Mouse (Mus musculus) hindbrain, embryonic 11.5 days (tissue): ENCODE measurements around the gene Fgfr2. TPM values are rescaled to one million over a fixed set of nuclear protein-coding genes. Genes with fewer than 3 reads are reported as not detected.

ENCODE experiments used
- ATAC-seq: fragments of 200-750 bp; cut with Nextera tagmentation; 2 replicates; pipeline ENCODE4 v1.8.0; 2017; ENCODE audit warnings: mild to moderate bottlenecking, moderate TSS enrichment, moderate library complexity; ENCODE audit not compliant: low FRiP score
- DNase-seq: peaks from one replicate; pipeline ENCODE4 v3.0.0-alpha.2; 2015; ENCODE audit warnings: low spot score
- H3K27ac ChIP-seq: fragments of 300-500 bp; sonication (generic); 2 replicates; pipeline ENCODE4 v1.5.1; 2014; ENCODE audit warnings: mild to moderate bottlenecking, low read depth, low read length
- H3K27me3 ChIP-seq: fragments of 300-500 bp; sonication (generic); 2 replicates; pipeline ENCODE4 v1.6.1; 2014; ENCODE audit warnings: mild to moderate bottlenecking, low read length, moderate library complexity, mixed read lengths; ENCODE audit not compliant: control insufficient read depth, insufficient read depth
- H3K36me3 ChIP-seq: fragments of 300-500 bp; sonication (generic); 2 replicates; pipeline ENCODE4 v1.6.1; 2014; ENCODE audit warnings: mild to moderate bottlenecking, low read length, moderate library complexity, mixed read lengths; ENCODE audit not compliant: control insufficient read depth, insufficient read depth
- H3K4me1 ChIP-seq: fragments of 300-500 bp; sonication (generic); replicated peaks from 2 replicates; pipeline ENCODE4 v1.6.1; 2014; ENCODE audit warnings: low read length, mixed read lengths; ENCODE audit not compliant: control insufficient read depth, insufficient read depth
- H3K4me2 ChIP-seq: fragments of 300-500 bp; sonication (generic); replicated peaks from 2 replicates; pipeline ENCODE4 v1.6.1; 2014; ENCODE audit warnings: mild to moderate bottlenecking, low read depth, low read length
- H3K4me3 ChIP-seq: fragments of 300-500 bp; sonication (generic); 2 replicates; pipeline ENCODE4 v1.5.1; 2014; ENCODE audit warnings: low read depth, low read length
- H3K9ac ChIP-seq: fragments of 300-500 bp; sonication (generic); 2 replicates; pipeline ENCODE4 v1.6.1; 2014; ENCODE audit warnings: low read depth, low read length
- H3K9me3 ChIP-seq: fragments of 300-500 bp; sonication (generic); 2 replicates; pipeline ENCODE4 v1.6.1; 2016; ENCODE audit warnings: low read length; ENCODE audit not compliant: control insufficient read depth
- WGBS: fragments of 180-500 bp; shearing (Covaris S2); extraction: QIAGEN DNeasy Blood & Tissue Kit; methylation state at CpG from one replicate; pipeline ENCODE4 v1.1.7; 2014; 5-methylcytosine and 5-hydroxymethylcytosine counted together
- polyA plus RNA-seq: library from polyadenylated mRNA; unstranded; fragments of >200 nt; fragmentation: Nextera tagmentation; extraction: Ambion mirVana; gene quantifications from 2 replicates; pipeline ENCODE4 v1.2.1, GENCODE M21; 2014

The Fgfr2 gene
- polyA plus RNA-seq, 1 experiment from 2014 or later = 71.3 TPM

DNA sequence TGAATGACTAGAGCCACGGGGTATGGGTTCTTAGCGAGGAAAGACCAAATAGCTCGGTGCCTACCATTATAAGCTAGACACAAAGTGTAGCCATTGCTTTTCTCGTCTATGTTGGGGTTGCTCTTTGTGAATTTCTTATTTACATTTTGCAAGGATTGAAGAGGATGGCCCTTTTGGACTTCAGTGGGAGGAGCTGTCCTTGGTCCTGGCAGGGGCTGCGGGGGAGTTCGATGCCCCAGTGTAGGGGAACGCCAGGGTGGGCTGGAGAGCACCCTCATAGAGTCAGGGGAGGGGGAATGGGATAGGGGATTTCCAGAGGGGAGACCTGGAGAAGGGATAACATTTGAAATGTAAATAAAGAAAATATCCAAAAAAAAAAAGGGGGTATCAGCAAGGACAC lies 1063.0 kb downstream of the Fgfr2 start:
- Histone ChIP-seq H3K27me3 (no peaks in the 10 kb centered on the region), H3K4me1 (no peaks in the 10 kb centered on the region), H3K9me3 (no peaks in the 10 kb centered on the region), H3K4me3 (no peak overlapping the region), H3K36me3 (no peaks in the 10 kb centered on the region), H3K27ac (no peak overlapping the region), H3K9ac (no peak overlapping the region), H3K4me2 (no peak overlapping the region)
- WGBS = 84% methylated on average over 7 of the region's 7 CpGs
- ATAC-seq (no peak), DNase-seq (no peak)

DNA sequence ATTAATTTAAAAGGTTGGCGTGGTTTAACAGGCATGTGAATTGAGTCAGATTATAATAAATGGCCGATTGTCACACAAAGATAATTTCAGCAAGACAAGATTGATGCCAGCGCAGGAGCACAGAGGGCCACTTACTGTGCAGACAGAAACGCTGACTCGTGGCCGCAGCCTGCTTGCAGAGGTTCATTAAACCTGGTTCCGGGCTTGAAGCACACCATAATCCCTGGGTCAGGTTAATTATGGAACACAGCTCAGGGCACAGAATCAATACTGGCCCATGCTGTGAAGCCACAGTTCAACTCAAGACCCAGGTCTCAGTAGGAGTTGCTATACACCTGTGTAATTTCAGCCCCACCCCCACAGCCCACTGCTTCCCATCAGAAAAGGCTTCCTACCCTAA lies 1066.6 kb downstream of the Fgfr2 start:
- Histone ChIP-seq H3K9ac (no peak overlapping the region), H3K9me3 (no peaks in the 10 kb centered on the region), H3K4me1 (no peaks in the 10 kb centered on the region), H3K27ac (no peak overlapping the region), H3K36me3 (no peaks in the 10 kb centered on the region), H3K4me3 (no peak overlapping the region), H3K27me3 (no peaks in the 10 kb centered on the region), H3K4me2 (no peak overlapping the region)
- WGBS = 72% methylated on average over 7 of the region's 7 CpGs
- DNase-seq (no peak), ATAC-seq (no peak)

DNA sequence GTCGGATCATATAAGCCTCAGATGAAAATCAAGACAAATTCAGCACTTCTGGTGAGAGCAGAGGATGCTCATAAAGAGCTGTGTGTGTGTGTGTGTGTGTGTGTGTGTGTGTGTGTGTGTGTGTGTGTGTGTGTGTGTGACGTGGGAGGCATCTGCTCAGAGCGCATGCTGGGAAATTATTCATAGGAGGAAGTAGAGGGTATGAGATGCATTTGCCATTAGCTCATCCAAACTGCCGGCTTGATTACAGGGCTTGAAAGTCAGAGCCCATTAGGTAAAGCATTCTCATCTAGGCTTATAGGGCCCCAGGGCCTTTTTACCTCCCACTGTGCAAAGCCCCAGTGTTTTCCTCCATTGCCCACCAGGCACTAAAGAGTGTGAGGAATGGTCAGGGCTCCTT lies 1076.5 kb downstream of the Fgfr2 start:
- ATAC-seq = no peak
- H3K36me3 ChIP-seq = no peaks in the 10 kb centered on the region
- no peak overlapping the region for H3K4me2 ChIP-seq
- H3K27ac ChIP-seq = no peak overlapping the region
- no peak for DNase-seq
- H3K27me3 ChIP-seq = no peaks in the 10 kb centered on the region
- H3K9ac ChIP-seq = no peak overlapping the region
- no peak overlapping the region for H3K4me3 ChIP-seq
- 72% methylated on average over 4 of the region's 4 CpGs for WGBS
- H3K4me1 ChIP-seq = no peaks in the 10 kb centered on the region
- no peaks in the 10 kb centered on the region for H3K9me3 ChIP-seq

DNA sequence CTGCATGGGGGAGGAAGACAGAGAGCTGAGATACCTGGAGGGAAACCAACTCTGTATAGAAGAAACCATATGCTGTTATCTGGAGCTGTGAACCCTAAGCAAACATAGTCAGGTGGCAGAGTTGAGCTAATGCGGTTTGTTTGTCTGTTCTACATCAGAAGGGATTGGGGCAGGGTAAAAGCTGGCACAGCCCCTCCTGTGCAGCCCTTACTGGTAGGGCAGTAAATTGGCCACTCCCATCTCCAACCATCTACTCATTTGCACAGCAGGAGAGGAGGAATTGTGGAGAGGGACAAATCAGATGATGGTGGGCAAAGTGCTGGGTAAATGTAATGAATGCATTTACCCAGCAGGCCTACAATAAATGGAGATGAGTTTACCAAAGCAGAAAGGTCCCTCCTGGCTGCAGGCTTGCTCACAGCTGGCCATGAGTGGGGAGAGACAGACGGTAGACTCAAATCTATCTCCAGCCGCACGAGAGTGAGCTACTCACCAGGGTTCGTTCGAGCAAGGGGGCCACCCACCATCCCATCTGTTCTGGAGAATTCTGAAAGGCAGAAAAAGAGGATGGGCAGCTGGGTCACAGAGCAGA lies 1091.1 kb downstream of the Fgfr2 start:
- Histone ChIP-seq H3K36me3 (no peaks in the 10 kb centered on the region), H3K27me3 (no peaks in the 10 kb centered on the region), H3K4me1 (no peaks in the 10 kb centered on the region), H3K9me3 (no peaks in the 10 kb centered on the region), H3K4me3 (no peak overlapping the region), H3K9ac (no peak overlapping the region), H3K27ac (no peak overlapping the region), H3K4me2 (no peak overlapping the region)
- 55% methylated on average over 6 of the region's 6 CpGs for WGBS
- ATAC-seq (no peak), DNase-seq (no peak)

DNA sequence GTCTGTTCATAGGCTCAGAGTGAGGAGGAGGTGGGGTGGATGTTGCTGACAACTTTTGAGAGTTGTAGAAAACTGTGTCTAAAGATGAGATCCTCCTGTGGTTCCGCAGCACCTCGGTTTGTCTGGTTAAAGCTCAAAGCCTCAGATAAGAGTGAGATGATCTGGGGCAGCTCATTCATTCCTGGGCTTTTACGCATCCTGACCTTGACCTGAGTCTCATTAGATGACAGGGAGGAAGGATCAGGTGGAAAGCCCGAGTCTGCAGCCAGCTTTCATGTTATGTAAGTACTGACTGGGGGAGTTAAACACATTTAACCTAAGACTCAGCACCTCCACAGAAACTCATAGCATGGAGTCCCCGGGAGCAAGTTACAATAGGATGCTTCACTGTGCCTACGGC lies 1096.5 kb downstream of the Fgfr2 start:
- Histone ChIP-seq H3K36me3 (no peaks in the 10 kb centered on the region), H3K27me3 (no peaks in the 10 kb centered on the region), H3K4me1 (no peaks in the 10 kb centered on the region), H3K9me3 (no peaks in the 10 kb centered on the region), H3K9ac (no peak overlapping the region), H3K4me3 (no peak overlapping the region), H3K4me2 (no peak overlapping the region), H3K27ac (no peak overlapping the region)
- no peak for DNase-seq
- 74% methylated on average over 6 of the region's 6 CpGs for WGBS
- ATAC-seq = no peak

DNA sequence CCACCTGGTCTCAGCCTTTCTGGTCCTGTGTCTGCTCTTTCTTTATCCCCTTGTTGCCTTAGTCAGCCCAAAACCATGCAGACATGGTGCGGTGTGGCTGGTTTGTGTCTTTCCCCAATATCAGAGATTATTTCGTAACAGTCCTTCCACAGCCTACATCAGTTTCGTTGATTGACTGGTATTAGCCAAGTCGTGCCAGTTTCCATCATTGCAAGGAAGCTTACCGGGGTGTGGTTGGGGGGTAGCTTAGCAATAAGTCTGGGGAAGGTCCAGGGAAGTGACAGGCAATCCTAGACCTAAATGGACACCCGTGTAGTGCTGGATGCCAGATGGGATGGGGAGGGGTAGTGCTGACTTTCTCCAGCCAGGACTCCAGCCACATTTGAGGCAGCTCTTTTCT lies 1097.6 kb downstream of the Fgfr2 start:
- Histone ChIP-seq H3K36me3 (no peaks in the 10 kb centered on the region), H3K27me3 (no peaks in the 10 kb centered on the region)
- WGBS = 72% methylated on average over 6 of the region's 6 CpGs

DNA sequence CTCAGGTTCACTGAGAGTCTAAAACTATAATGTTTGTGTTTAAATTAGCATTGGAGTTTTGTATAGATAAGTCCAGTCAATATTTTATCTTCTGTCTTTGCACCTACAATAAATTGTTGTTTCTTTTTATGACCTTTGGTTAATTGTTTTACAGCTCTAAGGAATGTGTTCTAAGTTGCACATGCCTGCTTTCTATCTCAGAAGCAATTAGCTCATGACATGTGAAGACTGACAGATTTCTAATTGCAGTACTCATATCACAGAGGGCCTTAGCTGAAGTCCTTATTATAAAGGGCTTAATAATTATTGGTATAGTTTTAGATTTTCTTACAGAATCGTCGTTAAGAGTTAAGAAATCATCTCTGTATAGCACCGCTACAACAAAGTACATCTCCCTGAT lies 1107.2 kb downstream of the Fgfr2 start:
- Histone ChIP-seq H3K27me3 (no peaks in the 10 kb centered on the region), H3K27ac (no peak overlapping the region), H3K4me2 (no peak overlapping the region), H3K9me3 (no peaks in the 10 kb centered on the region), H3K4me3 (no peak overlapping the region), H3K9ac (no peak overlapping the region), H3K36me3 (no peaks in the 10 kb centered on the region), H3K4me1 (0 out of 2 replicates have a peak, but pooled peaks cover 6% of the 10 kb centered on the region)
- no peak for DNase-seq
- no peak for ATAC-seq
- WGBS = 74% methylated on average over 3 of the region's 3 CpGs

More for the DNA sequence above, 1097.6 kb downstream of the Fgfr2 start:
- Histone ChIP-seq H3K4me3 (no peak overlapping the region), H3K4me2 (no peak overlapping the region), H3K27ac (no peak overlapping the region), H3K9ac (no peak overlapping the region), H3K9me3 (no peaks in the 10 kb centered on the region), H3K4me1 (no peaks in the 10 kb centered on the region)
- no peak for ATAC-seq
- no peak for DNase-seq

DNA sequence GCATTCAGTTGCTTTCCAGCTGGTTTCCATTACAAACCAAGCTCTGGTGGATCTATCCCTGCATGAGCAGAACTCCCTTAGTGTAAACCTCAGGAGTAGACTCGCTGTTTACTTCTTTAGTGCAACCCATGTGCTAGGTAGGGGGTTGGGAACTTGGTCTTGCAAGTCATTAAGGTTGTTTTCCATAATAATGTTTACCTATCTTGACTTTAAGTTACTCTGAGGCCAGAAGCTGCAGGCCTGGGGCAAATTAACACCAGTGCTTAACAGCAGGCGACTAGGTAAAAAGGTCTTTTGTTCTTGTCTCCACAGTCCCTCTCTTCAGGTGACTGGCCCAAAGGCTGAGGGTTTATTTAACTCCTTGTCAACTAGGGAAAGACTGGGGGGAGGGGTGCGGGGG lies 1108.0 kb downstream of the Fgfr2 start:
- Histone ChIP-seq H3K4me1 (0 out of 2 replicates have a peak, but pooled peaks cover 6% of the 10 kb centered on the region), H3K9ac (no peak overlapping the region), H3K36me3 (no peaks in the 10 kb centered on the region), H3K4me3 (no peak overlapping the region), H3K9me3 (no peaks in the 10 kb centered on the region), H3K27me3 (no peaks in the 10 kb centered on the region), H3K4me2 (no peak overlapping the region), H3K27ac (no peak overlapping the region)
- WGBS = 11% methylated on average over 3 of the region's 3 CpGs
- DNase-seq = no peak
- ATAC-seq = no peak

DNA sequence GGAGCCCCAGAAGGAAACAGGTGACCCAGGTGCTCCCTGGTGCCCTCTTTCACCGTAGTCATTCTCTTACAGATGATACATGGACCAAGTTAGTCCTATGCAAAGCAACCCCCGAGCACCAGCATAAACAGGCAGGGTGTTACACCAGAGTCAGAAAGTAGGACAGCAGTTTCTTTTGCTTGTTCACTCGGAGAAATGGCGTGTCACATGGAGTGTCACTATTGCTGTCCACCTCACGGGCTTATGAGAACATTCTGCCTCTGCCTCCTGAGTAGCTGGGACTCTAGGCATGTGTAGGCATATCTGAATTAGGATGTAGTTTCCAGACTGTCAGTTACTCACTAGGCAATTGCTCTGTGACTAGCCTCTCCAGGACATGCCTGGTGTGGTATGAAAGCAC lies 1109.2 kb downstream of the Fgfr2 start:
- 0 out of 2 replicates have a peak, but pooled peaks cover 6% of the 10 kb centered on the region for H3K4me1 ChIP-seq
- no peak overlapping the region for H3K4me3 ChIP-seq
- no peaks in the 10 kb centered on the region for H3K27me3 ChIP-seq
- H3K27ac ChIP-seq = no peak overlapping the region
- H3K9ac ChIP-seq = no peak overlapping the region
- ATAC-seq (no peak), DNase-seq (no peak)
- H3K36me3 ChIP-seq = no peaks in the 10 kb centered on the region
- H3K9me3 ChIP-seq = no peaks in the 10 kb centered on the region
- no peak overlapping the region for H3K4me2 ChIP-seq
- WGBS = 83% methylated on average over 5 of the region's 5 CpGs
